Mouse (Mus musculus) limb, embryonic 14.5 days (tissue): ENCODE measurements around the gene Slc9a5. TPM values are rescaled to one million over a fixed set of nuclear protein-coding genes. Genes with fewer than 3 reads are reported as not detected.

Experiments used
- ATAC-seq: fragments of 200-750 bp; cut with Nextera tagmentation; 2 replicates; pipeline ENCODE4 v1.8.0; 2017; ENCODE audit warnings: low read depth, moderate number of reproducible peaks, moderate TSS enrichment; ENCODE audit not compliant: low FRiP score
- DNase-seq: peaks from one replicate; pipeline ENCODE4 v3.0.0-alpha.2; 2015; ENCODE audit warnings: low spot score
- H3K27ac ChIP-seq: fragments of 300-500 bp; sonication (generic); replicated peaks from 2 replicates; pipeline ENCODE4 v1.5.1; 2014; ENCODE audit warnings: low read depth, mild to moderate bottlenecking, low read length, moderate library complexity, mixed read lengths
- H3K27me3 ChIP-seq: fragments of 300-500 bp; sonication (generic); 2 replicates; pipeline ENCODE4 v1.6.1; 2014; ENCODE audit warnings: low read length, mixed read lengths; ENCODE audit not compliant: control insufficient read depth, insufficient read depth
- H3K36me3 ChIP-seq: fragments of 300-500 bp; sonication (generic); 2 replicates; pipeline ENCODE4 v1.6.1; 2014; ENCODE audit warnings: mild to moderate bottlenecking, low read length, moderate library complexity, mixed read lengths; ENCODE audit not compliant: control insufficient read depth, insufficient read depth
- H3K4me1 ChIP-seq: fragments of 300-500 bp; sonication (generic); 2 replicates; pipeline ENCODE4 v1.6.1; 2014; ENCODE audit warnings: antibody characterized with exemption, low read length, mixed read lengths; ENCODE audit not compliant: control insufficient read depth, insufficient read depth
- H3K4me2 ChIP-seq: fragments of 300-500 bp; sonication (generic); replicated peaks from 2 replicates; pipeline ENCODE4 v1.6.1; 2014; ENCODE audit warnings: low read depth, mild to moderate bottlenecking, low read length, moderate library complexity; ENCODE audit not compliant: severe bottlenecking
- H3K4me3 ChIP-seq: fragments of 300-500 bp; sonication (generic); replicated peaks from 2 replicates; pipeline ENCODE4 v1.5.1; 2014; ENCODE audit warnings: low read length
- H3K9ac ChIP-seq: fragments of 300-500 bp; sonication (generic); 2 replicates; pipeline ENCODE4 v1.6.1; 2014; ENCODE audit warnings: mild to moderate bottlenecking, low read depth, low read length, moderate library complexity; ENCODE audit not compliant: severe bottlenecking
- H3K9me3 ChIP-seq: fragments of 300-500 bp; sonication (generic); 2 replicates; pipeline ENCODE4 v1.6.1; 2016; ENCODE audit warnings: low read length; ENCODE audit not compliant: control insufficient read depth
- POLR2A ChIP-seq: fragments of 200-500 bp; IDR thresholded peaks from 2 replicates; pipeline ENCODE4 v1.8.0; 2012; ENCODE audit warnings: inconsistent platforms, mild to moderate bottlenecking, moderate library complexity, borderline replicate concordance; ENCODE audit not compliant: insufficient read depth, insufficient read length; ENCODE audit errors: extremely low read depth
- WGBS: fragments of 180-500 bp; shearing (Covaris S2); extraction: QIAGEN DNeasy Blood & Tissue Kit; methylation state at CpG from one replicate; pipeline ENCODE4 v1.1.7; 2014; 5-methylcytosine and 5-hydroxymethylcytosine counted together
- polyA plus RNA-seq, 2 experiments: library from polyadenylated mRNA; depleted of rRNA in 1 of 2; stranded (reverse) in 1 of 2; unstranded in 1 of 2; fragments of >200 nt; fragmentation: Nextera tagmentation in 1 of 2; extraction: Ambion mirVana in 1 of 2; gene quantifications; 2 replicates each; pipeline versions ENCODE4 v1.2.1 to v1.2.3; 2012 to 2014

Slc9a5 gene
- polyA plus RNA-seq, 2 experiments: 5.6 to 43.5 TPM

- DNase-seq (no peak), ATAC-seq (no peak)
- Histone ChIP-seq H3K9ac (peak overlapping the region; percentile 77), H3K27me3 (no peaks in the 10 kb centered on the region), H3K36me3 (peaks cover 48% of the 10 kb centered on the region), H3K4me1 (peaks cover 14% of the 10 kb centered on the region), H3K9me3 (no peaks in the 10 kb centered on the region), H3K27ac (peak overlapping the region; percentile 79; the same call in 1 of the 2 replicates), H3K4me2 (peak overlapping the region; percentile 87), H3K4me3 (peak overlapping the region; percentile 86)
- WGBS: 37% methylated on average over 6 of the region's 6 CpGs
- TF ChIP-seq POLR2A: no peak
Measured at GRCm38 (mm10) chr8:105326968-105327367, 21.7 kb upstream of the Slc9a5 start.

GRCm38 (mm10) chr8:105330325-105330724, 18.3 kb upstream of the Slc9a5 start:
- Histone ChIP-seq H3K9ac (no peak overlapping the region), H3K27ac (no peak overlapping the region), H3K4me3 (no peak overlapping the region), H3K36me3 (peaks cover 69% of the 10 kb centered on the region), H3K27me3 (no peaks in the 10 kb centered on the region), H3K4me1 (peaks cover 10% of the 10 kb centered on the region), H3K9me3 (no peaks in the 10 kb centered on the region), H3K4me2 (no peak overlapping the region)
- 95% methylated on average over 12 of the region's 12 CpGs for WGBS
- ATAC-seq (no peak), DNase-seq (no peak)
- no peak for TF ChIP-seq POLR2A

GRCm38 (mm10) chr8:105331469-105331868, 17.2 kb upstream of the Slc9a5 start:
- 94% methylated on average over 22 of the region's 22 CpGs for WGBS
- Histone ChIP-seq H3K4me1 (peaks cover 7% of the 10 kb centered on the region; the same call in 1 of the 2 replicates), H3K36me3 (peaks cover 80% of the 10 kb centered on the region), H3K9me3 (no peaks in the 10 kb centered on the region), H3K27ac (no peak overlapping the region), H3K4me2 (no peak overlapping the region), H3K27me3 (no peaks in the 10 kb centered on the region), H3K4me3 (no peak overlapping the region), H3K9ac (no peak overlapping the region)
- TF ChIP-seq POLR2A: no peak
- DNase-seq (no peak), ATAC-seq (no peak)

- WGBS: 97% methylated on average over 9 of the region's 9 CpGs
- Histone ChIP-seq H3K4me2 (no peak overlapping the region), H3K4me3 (no peak overlapping the region), H3K27ac (no peak overlapping the region), H3K36me3 (peaks cover 84% of the 10 kb centered on the region), H3K4me1 (peaks cover 7% of the 10 kb centered on the region; the same call in 1 of the 2 replicates), H3K27me3 (no peaks in the 10 kb centered on the region), H3K9me3 (no peaks in the 10 kb centered on the region), H3K9ac (no peak overlapping the region)
- TF ChIP-seq POLR2A: no peak
- ATAC-seq (no peak), DNase-seq (no peak)
Measured at GRCm38 (mm10) chr8:105331931-105332330, 16.7 kb upstream of the Slc9a5 start.

- DNase-seq (no peak), ATAC-seq (no peak)
- H3K4me3 ChIP-seq: no peak overlapping the region
- H3K4me1 ChIP-seq: peaks cover under 1% of the 10 kb centered on the region; the same call in 1 of the 2 replicates
- no peak overlapping the region for H3K27ac ChIP-seq
- no peaks in the 10 kb centered on the region for H3K27me3 ChIP-seq
- H3K4me2 ChIP-seq: no peak overlapping the region
- no peak overlapping the region for H3K9ac ChIP-seq
- no peaks in the 10 kb centered on the region for H3K9me3 ChIP-seq
- peaks cover 90% of the 10 kb centered on the region for H3K36me3 ChIP-seq
- WGBS: 65% methylated on average over 2 of the region's 2 CpGs
- TF ChIP-seq POLR2A: no peak
Measured at GRCm38 (mm10) chr8:105332523-105332922, 16.1 kb upstream of the Slc9a5 start.
